In genomic region chr10:70514848-70515247, GRCm38 (mm10) we compare ENCODE assay signal across 23 mouse cellular contexts.
DNase-seq lines count a peak whose midpoint lies in the region; TF ChIP-seq lines count a peak whose summit lies in the region.
"Had no signal": no experiment of that assay in that cellular context is flagged by ENCODE, and none has a peak within 500 bp of the region (broad histone marks: within the 10 kb centered on the region; RNA-seq: fewer than 3 reads in every experiment).

No protein-coding gene starts in this region.

- TF ChIP-seq CTCF in left cerebral cortex, adult 2 months (IDR thresholded peaks at IDR 0.05), result no peak
- no peak for TF ChIP-seq CTCF in olfactory bulb, adult 2 months (IDR thresholded peaks at IDR 0.05; ENCODE audit: insufficient read depth, low read depth, low read length)

- H3K4me1 ChIP-seq in olfactory bulb, adult 2 months (ENCODE audit: control insufficient read depth, insufficient read depth, low read length), result peaks cover 21% of the 10 kb centered on the region

- peak overlapping the region; percentile 36; the same call in 1 of the 2 replicates for H3K27ac ChIP-seq in left cerebral cortex, adult 2 months
- H3K27ac ChIP-seq in olfactory bulb, adult 2 months (ENCODE audit: insufficient read depth, low read depth, low read length), result 0 out of 2 replicates have a peak overlapping the region, but pooled peaks have one; percentile 67
- H3K27ac ChIP-seq: embryonic facial prominence, embryonic 10.5 days; embryonic facial prominence, embryonic 13.5 days; forebrain, embryonic 10.5 days; forebrain, embryonic 13.5 days; heart, adult 2 months; heart, embryonic 10.5 days; heart, embryonic 13.5 days; hindbrain, embryonic 12.5 days; hindbrain, embryonic 15.5 days had no signal

- DNase-seq in left cerebral cortex, adult 2 months (ENCODE audit: extremely low spot score in 1 of 2, low spot score in 2 of 2), result peak in 1 of 2 experiments; percentile 18
- DNase-seq in left cerebral cortex, postnatal 4 days, result no peak
- DNase-seq in right cerebral cortex, postnatal 10 days (ENCODE audit: low spot score in 2 of 2), result peak; percentile 32 to 59
- DNase-seq in right cerebral cortex, postnatal 14 days, result no peak
- no peak for DNase-seq in cerebellum, postnatal 4 days (ENCODE audit: low spot score in 2 of 2)
- DNase-seq: adrenal gland, postnatal 10 days; adrenal gland, postnatal 36 days; cerebellum, adult 11 months; cerebellum, adult 2 months; cerebellum, postnatal 25 days; embryo, embryonic 11 days; gastrocnemius, postnatal 25 days; heart, adult 2 months; heart, postnatal 14 days had no signal

- no peak overlapping the region for H3K4me3 ChIP-seq in left cerebral cortex, adult 2 months
- no peak overlapping the region for H3K4me3 ChIP-seq in olfactory bulb, adult 2 months (ENCODE audit: insufficient read depth, low read depth, low read length)
- H3K4me3 ChIP-seq: embryonic facial prominence, embryonic 10.5 days; embryonic facial prominence, embryonic 13.5 days; forebrain, embryonic 10.5 days; forebrain, embryonic 13.5 days; heart, adult 2 months; heart, embryonic 10.5 days; heart, embryonic 13.5 days; hindbrain, embryonic 12.5 days; hindbrain, embryonic 15.5 days had no signal

- intact Hi-C loops in left cerebral cortex, adult 2 months (cut with DNase I), result loop anchor here (5.0 kb wide), 1 partner anchor 143 kb away; no protein-coding TSS in a partner anchor
- intact Hi-C loops in left cerebral cortex, postnatal 4 days (cut with DNase I), result no loop called here

- no peak for TF ChIP-seq POLR2A in olfactory bulb, adult 2 months (IDR thresholded peaks at IDR 0.05; ENCODE audit: insufficient read depth, low read depth, low read length)

- WGBS in olfactory bulb, adult 2 months, result 47% methylated on average over 9 of the region's 9 CpGs

Comparison
In these comparisons a context has a peak if more than half of its experiments do, and no peak if none do; other contexts are left out.
1. DNase-seq: peak in right cerebral cortex, postnatal 10 days (2 of 2); none in left cerebral cortex, postnatal 4 days (single experiment), right cerebral cortex, postnatal 14 days (single experiment) and cerebellum, postnatal 4 days (0 of 2).